Mouse (Mus musculus): ENCODE results near the gene Abcc12.

GRCm38 (mm10) chr8:86586642-86587041, 6.2 kb upstream of the Abcc12 start:
- TF ChIP-seq CTCF (conservative IDR thresholded peaks at IDR 0.05; ENCODE audit: low read length) (no peak), NANOG (IDR thresholded peaks at IDR 0.05; ENCODE audit: borderline replicate concordance, low read length) (no peak), POU5F1 (IDR thresholded peaks at IDR 0.05; ENCODE audit: borderline replicate concordance, low read length) (no peak)
